Mouse (Mus musculus) liver, embryonic 14.5 days (tissue): ENCODE results near the gene Naaladl1.

Source experiments
- CTCF ChIP-seq: IDR thresholded peaks from 2 replicates; pipeline ENCODE4 v1.5.1; 2016; ENCODE audit warnings: antibody characterized with exemption, low read depth, control low read depth
- EP300 ChIP-seq: IDR thresholded peaks from 2 replicates; pipeline ENCODE4 v1.6.1; 2016; ENCODE audit warnings: antibody characterized with exemption, low read depth

DNA sequence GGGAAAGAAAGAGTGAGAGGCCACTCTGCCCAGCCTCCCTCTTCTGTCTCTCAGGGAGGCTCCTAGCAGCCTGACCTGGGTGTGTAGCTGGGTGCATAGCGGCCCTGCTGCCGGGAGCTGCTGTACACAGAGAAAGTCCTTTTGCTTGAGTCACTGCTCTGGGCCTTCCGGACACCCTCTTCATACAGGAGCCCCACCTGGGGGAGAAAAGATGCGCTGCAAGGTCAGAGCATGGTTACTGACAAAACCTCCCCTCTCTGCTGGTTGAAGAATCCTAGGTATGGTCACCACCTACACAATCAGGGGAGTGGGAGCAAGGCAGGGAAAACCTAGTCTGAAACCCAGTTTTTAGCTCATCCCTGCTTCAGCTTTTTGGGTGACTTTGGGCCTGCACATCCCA lies 36.6 kb upstream of the Naaladl1 start:
- TF ChIP-seq CTCF (no peak; the same call in 1 of the 2 replicates), EP300 (no peak)
